Mouse (Mus musculus): ENCODE results near the gene Tmem240.

DNA sequence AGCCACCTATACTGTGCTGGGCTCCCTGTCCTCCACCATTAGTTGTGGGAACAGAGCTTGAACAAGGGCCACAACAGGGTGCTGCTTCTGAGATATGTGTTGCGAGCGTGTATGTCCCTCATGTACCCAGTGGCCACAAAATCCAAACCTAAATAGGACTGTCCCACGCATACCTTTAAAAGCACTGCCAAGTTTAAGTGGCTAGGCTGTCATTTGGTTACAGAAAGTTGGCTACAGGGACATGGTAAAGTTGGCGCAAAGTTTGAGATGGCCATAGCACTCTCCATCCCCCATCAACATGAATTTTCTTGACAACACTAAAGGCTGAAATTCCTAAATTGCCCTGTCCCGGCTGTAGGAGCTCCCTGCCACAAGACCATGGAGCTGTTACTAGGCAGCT, 10.5 kb downstream of the Tmem240 start:
- no peak for TF ChIP-seq POLR2A (IDR thresholded peaks at IDR 0.05; ENCODE audit: insufficient read length, low read depth)
- TF ChIP-seq SRF (IDR thresholded peaks at IDR 0.05; ENCODE audit: control insufficient read depth, insufficient read length, low read depth): no peak
- no peak for TF ChIP-seq REST (IDR thresholded peaks at IDR 0.05; ENCODE audit: insufficient read depth, insufficient read length)
- no peak for TF ChIP-seq MYOD1 (IDR thresholded peaks at IDR 0.05; ENCODE audit: control insufficient read depth in 1 of 3, insufficient read length in 2 of 3, low read depth in 2 of 3)
